Mouse (Mus musculus): ENCODE data around the gene Ints5. TPM values are rescaled to one million over a fixed set of nuclear protein-coding genes. Genes with fewer than 3 reads are reported as not detected.

Ints5 gene
- 20.6 and 22.9 TPM in 2 replicates for polyA plus RNA-seq (2012; rRNA removed)

DNA sequence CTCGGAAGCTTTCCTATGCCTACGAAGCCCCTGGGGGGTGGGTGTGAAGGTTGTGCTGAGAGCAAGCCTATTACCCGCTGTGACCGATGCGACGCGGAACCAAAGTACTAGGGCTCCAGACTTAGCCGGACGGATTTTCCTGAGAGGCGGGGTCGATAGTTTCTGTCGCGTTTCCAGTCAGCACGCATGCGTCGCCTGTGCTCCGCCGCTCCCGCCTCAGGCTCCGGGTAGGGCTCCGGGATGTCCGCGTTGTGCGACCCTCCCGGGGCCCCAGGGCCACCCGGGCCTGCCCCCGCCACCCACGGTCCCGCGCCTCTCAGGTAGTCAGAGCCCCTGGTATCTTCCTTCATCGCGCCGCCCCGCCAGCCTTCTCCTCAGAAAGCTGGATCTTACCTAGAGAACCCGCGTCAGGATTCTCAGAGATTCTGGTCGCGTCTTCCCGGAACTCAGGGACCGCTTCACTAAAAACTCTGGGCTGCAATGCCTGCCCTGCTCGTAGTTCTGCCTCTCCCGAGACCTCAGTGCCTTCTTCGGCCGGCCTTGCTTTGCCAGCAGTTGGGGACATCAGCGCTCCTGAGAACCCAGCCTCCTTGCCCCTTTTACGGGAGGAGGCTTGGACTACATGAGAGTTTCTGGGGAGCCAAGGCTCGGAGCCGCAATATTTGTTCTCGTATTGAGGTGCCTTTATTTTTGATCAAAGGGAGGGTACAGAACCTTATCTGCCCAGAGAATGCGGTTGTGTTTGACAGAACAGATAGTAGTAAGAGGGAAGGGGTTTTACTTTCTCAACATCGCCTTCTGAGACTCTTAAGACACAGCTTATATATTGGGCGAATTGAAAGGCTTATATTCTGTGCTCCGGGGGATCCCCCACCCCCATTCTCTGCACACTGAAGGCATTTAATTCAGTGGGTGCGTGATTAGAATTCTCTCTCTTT, at the start of gene Ints5:
TSS of gene Ints5 (plus strand) at position 177 of the 938 bp plus-strand sequence.

GRCm38 (mm10) chr19:8850402-8850901, 42.4 kb upstream of the Ints5 start, which contains the start of gene Lrrn4cl:
Gene Lrrn4cl, plus strand, starts transcription at chr19:8850768.

DNA sequence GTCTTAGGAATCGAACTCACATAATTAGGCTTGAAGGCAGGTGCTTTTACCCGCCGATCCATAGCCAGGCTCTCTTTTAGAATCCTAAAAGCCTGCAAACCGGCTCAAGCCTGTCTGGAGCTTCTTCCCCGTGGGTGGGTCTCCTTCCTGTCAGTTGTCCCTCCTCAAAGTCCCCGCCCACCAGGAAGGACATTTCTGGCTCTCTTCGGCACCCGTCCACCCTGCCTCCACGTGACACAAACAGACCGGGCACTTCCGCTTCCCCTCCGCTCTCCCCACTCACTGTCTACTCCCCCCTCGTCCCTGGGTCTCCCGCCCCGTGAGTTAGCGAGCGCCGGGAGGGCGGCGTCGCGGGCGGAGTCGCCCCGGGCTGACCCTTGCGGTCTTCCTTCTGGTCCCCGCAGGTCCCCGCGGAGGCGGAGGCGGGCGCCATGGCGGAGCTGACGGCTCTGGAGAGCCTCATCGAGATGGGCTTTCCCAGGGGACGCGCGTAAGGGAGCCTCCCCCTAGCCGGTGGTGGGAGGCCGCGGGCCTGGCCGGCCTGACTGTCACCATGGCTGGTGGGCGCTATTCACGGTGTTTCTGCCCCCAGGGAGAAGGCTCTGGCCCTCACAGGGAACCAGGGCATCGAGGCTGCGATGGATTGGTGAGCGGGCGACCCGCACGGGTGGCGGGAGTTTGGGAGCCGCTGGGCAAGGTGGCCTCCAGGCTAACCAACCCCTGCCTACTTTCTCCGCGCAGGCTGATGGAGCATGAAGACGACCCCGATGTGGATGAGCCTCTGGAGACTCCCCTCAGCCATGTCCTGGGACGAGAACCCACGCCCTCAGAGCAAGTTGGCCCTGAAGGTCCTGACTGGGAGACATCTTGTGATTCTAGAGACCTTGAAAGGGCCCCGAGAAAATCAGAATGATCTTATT, 21.3 kb upstream of the Ints5 start, which contains the start of gene Ubxn1:
TSS of gene Ubxn1 (plus strand) at position 230 of the 920 bp plus-strand sequence.

GRCm38 (mm10) chr19:8880311-8881033, 12.3 kb upstream of the Ints5 start, which contains the start of gene Uqcc3:
Gene Uqcc3, minus strand, starts transcription at chr19:8880923.

GRCm38 (mm10) chr19:8883616-8884015, 9.2 kb upstream of the Ints5 start, which contains the start of the genes Lbhd1 and Gm49403:
Gene Lbhd1, plus strand, starts transcription at chr19:8883732.
Gene Gm49403, plus strand, starts transcription at chr19:8883930.

DNA sequence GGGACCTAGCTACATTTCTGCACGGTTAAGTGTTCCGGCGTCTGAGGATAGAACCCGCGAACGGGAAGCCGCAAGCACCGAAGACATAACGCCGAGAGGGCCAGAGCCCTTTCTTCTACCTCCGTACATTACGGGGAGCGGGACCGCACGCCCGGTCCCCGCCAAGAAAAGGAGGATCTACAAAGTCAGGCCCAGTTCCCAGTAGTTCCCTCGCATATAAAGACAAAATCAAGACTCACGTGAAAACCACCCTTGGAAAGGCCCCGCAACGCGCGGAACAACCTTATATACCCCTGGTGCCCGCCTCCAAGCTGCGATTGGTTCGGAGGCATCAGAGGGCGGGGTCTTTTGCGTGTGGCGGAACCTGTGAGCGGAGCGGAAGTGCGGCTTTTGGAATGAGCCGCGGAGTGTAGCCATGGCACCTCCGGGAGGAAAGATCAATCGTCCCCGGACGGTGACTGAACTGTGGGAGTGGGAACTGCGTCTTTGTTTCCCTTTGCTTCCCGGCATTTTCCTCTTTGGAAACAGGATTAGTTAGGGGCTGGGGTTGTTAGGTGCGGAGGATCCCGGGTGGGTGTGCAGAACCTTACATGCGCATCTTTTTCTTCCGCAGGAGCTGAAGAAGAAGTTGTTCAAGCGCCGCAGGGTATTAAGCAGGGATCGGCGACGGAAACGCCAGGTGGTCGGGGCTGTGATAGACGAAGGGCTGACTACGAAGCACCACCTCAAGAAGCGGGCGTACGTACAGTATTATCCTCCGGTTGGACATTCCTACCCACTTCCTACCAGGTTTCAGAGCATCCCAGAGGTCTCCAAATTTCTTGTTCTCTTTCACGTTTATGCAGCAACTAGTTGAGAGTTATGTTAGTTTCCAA, 4.1 kb upstream of the Ints5 start, which contains the start of the genes 1810009A15Rik and Gm49416:
TSS of gene 1810009A15Rik (plus strand) at position 343 of the 875 bp plus-strand sequence.
TSS of gene Gm49416 (plus strand) at position 416 of the 875 bp plus-strand sequence.

GRCm38 (mm10) chr19:8897865-8898495, 5.2 kb downstream of the Ints5 start, which contains the start of gene Ganab:
Gene Ganab, plus strand, starts transcription at chr19:8898071.

GRCm38 (mm10) chr19:8920073-8920736, 27.4 kb downstream of the Ints5 start, which contains the start of gene B3gat3:
Gene B3gat3, plus strand, starts transcription at chr19:8920374.

DNA sequence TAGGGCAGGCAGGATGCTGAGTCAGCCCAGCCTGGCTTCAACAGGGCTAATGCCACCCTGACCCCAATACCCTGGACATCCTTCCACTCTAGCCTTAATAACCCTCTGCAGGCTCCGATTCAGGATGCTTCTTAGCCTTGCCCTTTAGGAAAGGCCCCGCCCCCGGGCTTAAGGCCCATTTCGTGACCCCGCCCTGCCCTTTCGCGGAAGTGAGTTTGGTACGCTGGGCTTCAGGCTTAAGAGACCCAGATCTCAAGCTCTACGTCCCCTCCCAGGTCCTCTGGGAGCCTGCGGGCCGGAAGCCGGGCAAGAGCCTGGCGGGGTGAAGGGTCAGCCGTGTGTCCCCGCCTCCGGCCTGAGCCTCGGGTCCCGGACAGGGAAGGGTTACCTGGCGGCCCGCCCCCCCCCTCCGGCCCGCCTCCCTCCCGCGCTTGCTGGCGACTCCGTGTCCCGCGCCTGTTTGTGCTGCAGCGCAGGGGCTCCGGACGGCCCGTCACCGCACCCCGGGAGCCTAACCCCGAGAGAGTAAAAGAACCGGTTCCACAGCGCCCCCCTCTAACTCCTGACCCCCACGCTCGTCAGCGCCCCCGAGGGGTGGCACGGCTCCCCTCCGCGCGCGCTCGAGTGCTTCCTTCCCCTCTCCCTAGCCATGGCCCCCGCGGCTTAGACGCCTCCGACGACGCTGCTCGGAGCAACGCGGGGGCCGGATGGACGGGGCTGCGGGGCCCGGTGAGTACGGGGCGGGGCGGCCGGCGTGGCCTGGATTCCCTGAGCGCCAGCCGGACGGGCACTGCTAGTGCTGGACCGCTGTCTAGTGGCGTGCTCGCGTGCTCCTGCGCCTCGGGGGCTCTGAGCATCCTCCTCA, 36.7 kb downstream of the Ints5 start, which contains the start of the genes Rom1 and Eml3:
TSS of gene Rom1 (minus strand) at position 133 of the 865 bp plus-strand sequence.
TSS of gene Eml3 (plus strand) at position 329 of the 865 bp plus-strand sequence.

DNA sequence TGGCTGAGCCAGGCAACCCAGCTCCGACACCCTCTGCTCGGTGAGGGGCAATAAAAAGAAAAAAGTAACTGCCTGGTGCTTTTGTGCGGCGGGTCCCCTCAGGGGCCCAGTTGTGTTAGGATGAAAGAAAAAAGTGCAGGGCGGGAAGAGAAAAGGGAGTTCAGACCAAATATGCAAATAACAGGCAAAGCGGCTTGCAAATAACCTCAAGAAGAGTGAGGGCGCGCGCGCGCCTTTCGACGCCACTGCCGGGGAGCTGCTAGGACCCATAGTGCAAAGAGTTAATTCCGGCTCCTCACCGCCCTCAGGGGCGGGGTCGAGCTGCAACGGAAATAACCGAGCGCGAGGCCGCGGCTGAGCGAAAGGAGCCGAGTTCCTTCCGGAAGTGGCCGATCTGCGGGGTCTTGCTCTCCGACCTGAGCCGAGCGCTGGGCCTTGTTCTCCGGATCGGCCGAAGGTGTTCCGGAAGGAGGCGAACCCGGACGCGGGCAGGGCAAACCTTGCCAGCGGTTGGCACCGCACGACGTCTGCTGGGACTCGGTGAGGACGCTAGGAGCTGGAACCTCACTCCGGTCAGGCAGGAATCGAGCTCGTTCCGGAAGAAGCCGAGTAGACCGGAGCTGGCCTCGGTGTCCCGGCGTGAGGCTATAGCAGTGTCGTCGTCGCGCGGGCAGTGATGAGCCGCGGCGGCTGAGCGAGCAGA, 48.9 kb downstream of the Ints5 start, which contains the start of gene Mta2:
TSS of gene Mta2 (plus strand) at position 361 of the 703 bp plus-strand sequence.

Other genes starting within 250 kb of the Ints5 start
- gene Chrm1, start 229.2 kb upstream of the Ints5 start, polyA plus RNA-seq (2012; rRNA removed), result 11.4 and 16.1 TPM in 2 replicates
- gene Slc3a2, start 169.6 kb upstream of the Ints5 start, polyA plus RNA-seq (2012; rRNA removed), result 156 and 158 TPM in 2 replicates
- gene Wdr74, start 157.2 kb upstream of the Ints5 start, polyA plus RNA-seq (2012; rRNA removed), result 64.1 and 65.4 TPM in 2 replicates
- 2.1 and 2.2 TPM in 2 replicates for gene 1700092M07Rik, start 152.3 kb upstream of the Ints5 start, polyA plus RNA-seq (2012; rRNA removed)
- 115 and 123 TPM in 2 replicates for gene Stx5a, start 151.6 kb upstream of the Ints5 start, polyA plus RNA-seq (2012; rRNA removed)
- 174 and 185 TPM in 2 replicates for gene Nxf1, start 135.9 kb upstream of the Ints5 start, polyA plus RNA-seq (2012; rRNA removed)
- gene Tmem223, start 122.0 kb upstream of the Ints5 start, polyA plus RNA-seq (2012; rRNA removed), result 207 and 209 TPM in 2 replicates
- gene Tmem179b, start 118.5 kb upstream of the Ints5 start, polyA plus RNA-seq (2012; rRNA removed), result 21.0 and 23.1 TPM in 2 replicates
- 25.5 and 26.5 TPM in 2 replicates for gene Taf6l, start 106.6 kb upstream of the Ints5 start, polyA plus RNA-seq (2012; rRNA removed)
- gene Polr2g, start 94.4 kb upstream of the Ints5 start, polyA plus RNA-seq (2012; rRNA removed), result 155 TPM in 2 replicates
- 6.4 and 6.6 TPM in 2 replicates for gene Zbtb3, start 90.5 kb upstream of the Ints5 start, polyA plus RNA-seq (2012; rRNA removed)
- gene Ttc9c, start 73.7 kb upstream of the Ints5 start, polyA plus RNA-seq (2012; rRNA removed), result 51.9 and 52.3 TPM in 2 replicates
- gene Hnrnpul2, start 73.0 kb upstream of the Ints5 start, polyA plus RNA-seq (2012; rRNA removed), result 80.3 and 80.6 TPM in 2 replicates
- gene AC129217.1, start 63.2 kb upstream of the Ints5 start, polyA plus RNA-seq (2012; rRNA removed), result 0.58 TPM in 1 of 2 replicates, not detected in the other
- gene Bscl2, start 55.5 kb upstream of the Ints5 start, polyA plus RNA-seq (2012; rRNA removed), result 100 and 106 TPM in 2 replicates
- 313 and 316 TPM in 2 replicates for gene Gng3, start 53.8 kb upstream of the Ints5 start, polyA plus RNA-seq (2012; rRNA removed)
- gene Lrrn4cl, start 42.2 kb upstream of the Ints5 start, polyA plus RNA-seq (2012; rRNA removed), result 1.2 and 1.4 TPM in 2 replicates
- 128 and 129 TPM in 2 replicates for gene Ubxn1, start 21.5 kb upstream of the Ints5 start, polyA plus RNA-seq (2012; rRNA removed)
- gene Uqcc3, start 12.1 kb upstream of the Ints5 start, polyA plus RNA-seq (2012; rRNA removed), result 54.5 and 56.5 TPM in 2 replicates
- 4.0 and 5.1 TPM in 2 replicates for gene Lbhd1, start 9.3 kb upstream of the Ints5 start, polyA plus RNA-seq (2012; rRNA removed)
- not detected in 2 replicates for gene Gm49403, start 9.1 kb upstream of the Ints5 start, polyA plus RNA-seq (2012; rRNA removed)
- 44.6 and 52.3 TPM in 2 replicates for gene 1810009A15Rik, start 4.2 kb upstream of the Ints5 start, polyA plus RNA-seq (2012; rRNA removed)
- gene Gm49416, start 4.1 kb upstream of the Ints5 start, polyA plus RNA-seq (2012; rRNA removed), result 0.23 and 0.32 TPM in 2 replicates
- gene Ganab, start 5.1 kb downstream of the Ints5 start, polyA plus RNA-seq (2012; rRNA removed), result 125 and 128 TPM in 2 replicates
- gene B3gat3, start 27.4 kb downstream of the Ints5 start, polyA plus RNA-seq (2012; rRNA removed), result 131 and 145 TPM in 2 replicates
- 2.1 and 2.3 TPM in 2 replicates for gene Rom1, start 36.4 kb downstream of the Ints5 start, polyA plus RNA-seq (2012; rRNA removed)
- 11.1 and 13.1 TPM in 2 replicates for gene Eml3, start 36.5 kb downstream of the Ints5 start, polyA plus RNA-seq (2012; rRNA removed)
- 36.2 and 38.4 TPM in 2 replicates for gene Mta2, start 48.9 kb downstream of the Ints5 start, polyA plus RNA-seq (2012; rRNA removed)
- gene Tut1, start 60.8 kb downstream of the Ints5 start, polyA plus RNA-seq (2012; rRNA removed), result 22.9 TPM in 2 replicates
- 385 and 395 TPM in 2 replicates for gene Eef1g, start 74.0 kb downstream of the Ints5 start, polyA plus RNA-seq (2012; rRNA removed)
- 4.7 TPM in 2 replicates for gene Ahnak, start 96.3 kb downstream of the Ints5 start, polyA plus RNA-seq (2012; rRNA removed)
- gene Scgb1a1, start 195.0 kb downstream of the Ints5 start, polyA plus RNA-seq (2012; rRNA removed), result 1.1 TPM in 1 of 2 replicates, not detected in the other
- 15.8 and 16.8 TPM in 2 replicates for gene Asrgl1, start 242.6 kb downstream of the Ints5 start, polyA plus RNA-seq (2012; rRNA removed)

All from central nervous system, embryonic 18 days (tissue).